Mouse (Mus musculus) forebrain, embryonic 16.5 days (tissue): Measurements from ENCODE around the gene Sfswap. TPM values are rescaled to one million over a fixed set of nuclear protein-coding genes. Genes with fewer than 3 reads are reported as not detected.
A peak's percentile ranks its signal among the peaks of the same experiment; 100 is the strongest.

Experiments
- ATAC-seq: fragments of 200-750 bp; cut with Nextera tagmentation; 2 replicates; pipeline ENCODE4 v1.8.0; 2017; ENCODE audit warnings: mild to moderate bottlenecking, moderate library complexity
- H3K27ac ChIP-seq: fragments of 300-500 bp; sonication (generic); 2 replicates; pipeline ENCODE4 v1.5.1; 2014; ENCODE audit warnings: low read length, control low read depth
- H3K27me3 ChIP-seq: fragments of 300-500 bp; sonication (generic); replicated peaks from 2 replicates; pipeline ENCODE4 v1.6.1; 2014; ENCODE audit warnings: low read length; ENCODE audit not compliant: control insufficient read depth, insufficient read depth
- H3K36me3 ChIP-seq: fragments of 300-500 bp; sonication (generic); 2 replicates; pipeline ENCODE4 v1.6.1; 2014; ENCODE audit not compliant: control insufficient read depth, insufficient read depth
- H3K4me1 ChIP-seq: fragments of 300-500 bp; sonication (generic); replicated peaks from 2 replicates; pipeline ENCODE4 v1.6.1; 2014; ENCODE audit warnings: low read length; ENCODE audit not compliant: control insufficient read depth, insufficient read depth
- H3K4me2 ChIP-seq: fragments of 300-500 bp; sonication (generic); 2 replicates; pipeline ENCODE4 v1.6.1; 2014; ENCODE audit warnings: mild to moderate bottlenecking, low read length, control low read depth
- H3K4me3 ChIP-seq: fragments of 300-500 bp; sonication (generic); replicated peaks from 2 replicates; pipeline ENCODE4 v1.5.1; 2014; ENCODE audit warnings: mild to moderate bottlenecking, low read length, control low read depth
- H3K9ac ChIP-seq: fragments of 300-500 bp; sonication (generic); replicated peaks from 2 replicates; pipeline ENCODE4 v1.6.1; 2014; ENCODE audit warnings: low read depth, low read length, control low read depth
- H3K9me3 ChIP-seq: fragments of 300-500 bp; sonication (generic); 2 replicates; pipeline ENCODE4 v1.6.1; 2016; ENCODE audit warnings: low read length; ENCODE audit not compliant: control insufficient read depth
- WGBS: fragments of 180-500 bp; shearing (Covaris S2); extraction: QIAGEN DNeasy Blood & Tissue Kit; methylation state at CpG from one replicate; pipeline ENCODE4 v1.1.7; 2014; 5-methylcytosine and 5-hydroxymethylcytosine counted together
- polyA plus RNA-seq: library from polyadenylated mRNA; unstranded; fragments of >200 nt; fragmentation: Nextera tagmentation; extraction: Ambion mirVana; gene quantifications from 2 replicates; pipeline ENCODE4 v1.2.1, GENCODE M21; 2015

Gene Sfswap
- 55.4 and 56.3 TPM in 2 replicates for polyA plus RNA-seq

DNA sequence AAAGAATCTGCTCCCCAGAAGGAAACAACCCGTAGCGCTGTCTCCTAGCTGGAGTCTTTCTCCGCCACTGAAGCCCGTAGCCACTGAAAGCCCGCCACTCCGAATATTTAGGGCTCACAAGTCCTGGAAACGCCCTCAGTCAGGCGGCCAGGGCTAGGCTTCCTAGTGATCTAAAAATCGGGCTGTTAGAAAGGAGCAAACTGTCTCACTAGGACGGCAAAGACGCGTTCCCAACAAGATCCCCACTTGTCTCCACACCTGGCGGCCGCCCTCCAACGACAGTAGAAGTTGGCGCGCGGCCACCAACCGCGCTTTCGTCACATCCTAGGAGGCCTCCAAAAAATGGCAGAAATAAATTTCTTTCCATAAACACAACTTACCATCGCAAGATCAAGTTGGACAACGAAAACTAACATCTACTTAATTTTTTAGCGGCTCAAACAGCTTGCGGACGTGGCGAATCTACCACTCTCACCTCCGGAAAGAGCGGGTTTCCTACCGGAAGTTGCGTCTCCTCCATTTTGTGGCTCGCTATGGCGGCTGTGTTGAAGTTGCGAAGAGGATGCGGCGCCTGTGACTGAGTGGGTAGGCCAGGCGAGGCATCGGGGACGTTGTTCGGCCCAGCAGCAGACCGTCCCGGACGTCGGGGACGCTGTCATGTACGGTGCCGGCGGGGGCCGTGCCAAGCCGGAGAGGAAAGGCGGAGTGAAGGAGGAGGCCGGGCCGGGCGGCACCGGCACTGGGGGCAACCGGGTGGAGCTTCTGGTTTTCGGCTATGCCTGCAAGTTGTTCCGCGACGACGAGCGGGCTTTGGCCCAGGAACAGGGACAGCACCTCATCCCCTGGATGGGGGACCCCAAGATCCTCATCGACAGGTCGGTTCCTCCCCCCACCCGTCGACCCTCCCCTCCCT, at the start of gene Sfswap:
Gene Sfswap (plus strand): TSS at position 500 of the 913 bp plus-strand sequence.
- Histone ChIP-seq H3K36me3 (peaks cover 7% of the 10 kb centered on the region; the same call in 1 of the 2 replicates), H3K4me3 (peak within 1 kb of the TSS; percentile 100), H3K9ac (peak within 1 kb of the TSS; percentile 90), H3K27me3 (no peaks in the 10 kb centered on the region), H3K4me1 (peaks cover 20% of the 10 kb centered on the region), H3K9me3 (no peaks in the 10 kb centered on the region), H3K27ac (peak within 1 kb of the TSS; percentile 85), H3K4me2 (peak within 1 kb of the TSS; percentile 99)
- under 1% methylated on average over 66 of the region's 66 CpGs for WGBS
- ATAC-seq: peak; percentile 77

DNA sequence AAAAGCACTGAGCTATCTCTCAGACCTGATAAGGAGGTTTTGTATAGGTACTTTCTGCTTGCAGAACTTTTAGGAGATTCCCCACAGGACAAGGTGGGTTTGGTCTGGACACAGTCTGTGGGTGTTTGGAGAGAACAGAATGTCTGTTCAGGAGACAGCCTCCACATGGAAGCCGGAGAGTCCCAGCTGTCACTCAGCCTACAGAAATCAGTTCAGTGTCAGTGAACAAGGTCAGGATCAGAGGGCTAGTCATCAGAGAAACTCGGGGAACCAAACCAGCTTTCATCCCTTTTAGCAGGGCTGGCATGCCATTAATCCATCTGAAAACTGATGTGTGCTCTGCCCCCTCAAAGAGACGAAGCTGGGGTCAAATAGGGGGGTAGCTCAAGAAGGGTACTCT, 48.5 kb upstream of the Sfswap start:
- H3K36me3 ChIP-seq: no peaks in the 10 kb centered on the region
- no peak overlapping the region for H3K4me2 ChIP-seq
- H3K27ac ChIP-seq: no peak overlapping the region
- WGBS: 43% methylated on average over 3 of the region's 3 CpGs
- no peaks in the 10 kb centered on the region for H3K9me3 ChIP-seq
- H3K4me1 ChIP-seq: peaks cover 16% of the 10 kb centered on the region
- H3K27me3 ChIP-seq: no peaks in the 10 kb centered on the region
- no peak overlapping the region for H3K9ac ChIP-seq
- H3K4me3 ChIP-seq: no peak overlapping the region
- ATAC-seq: no peak

- peak; percentile 80 for ATAC-seq
- Histone ChIP-seq H3K27me3 (no peaks in the 10 kb centered on the region), H3K4me1 (peaks cover 15% of the 10 kb centered on the region), H3K36me3 (no peaks in the 10 kb centered on the region), H3K9me3 (no peaks in the 10 kb centered on the region), H3K9ac (no peak overlapping the region; the same call in 1 of the 2 replicates), H3K27ac (peak overlapping the region; percentile 80), H3K4me3 (no peak overlapping the region), H3K4me2 (peak overlapping the region; percentile 30)
- 9% methylated on average over 13 of the region's 13 CpGs for WGBS
Observed at GRCm38 (mm10) chr5:129454802-129455528, 46.1 kb upstream of the Sfswap start.

GRCm38 (mm10) chr5:129455529-129455896, 45.5 kb upstream of the Sfswap start:
- no peaks in the 10 kb centered on the region for H3K36me3 ChIP-seq
- peak overlapping the region; percentile 30 for H3K4me2 ChIP-seq

GRCm38 (mm10) chr5:129456579-129457140, 44.4 kb upstream of the Sfswap start:
- Histone ChIP-seq H3K27me3 (no peaks in the 10 kb centered on the region), H3K36me3 (no peaks in the 10 kb centered on the region), H3K27ac (no peak overlapping the region), H3K4me3 (no peak overlapping the region), H3K4me2 (no peak overlapping the region), H3K4me1 (peaks cover 12% of the 10 kb centered on the region), H3K9ac (no peak overlapping the region), H3K9me3 (no peaks in the 10 kb centered on the region)
- 43% methylated on average over 9 of the region's 9 CpGs for WGBS
- ATAC-seq: no peak

More at GRCm38 (mm10) chr5:129455529-129455896, 45.5 kb upstream of the Sfswap start:
- 13% methylated on average over 2 of the region's 2 CpGs for WGBS
- no peaks in the 10 kb centered on the region for H3K27me3 ChIP-seq
- no peak overlapping the region for H3K4me3 ChIP-seq
- H3K9me3 ChIP-seq: no peaks in the 10 kb centered on the region
- no peak overlapping the region for H3K9ac ChIP-seq
- peak; percentile 31; the same call in 1 of the 2 replicates for ATAC-seq
- peaks cover 12% of the 10 kb centered on the region for H3K4me1 ChIP-seq
- peak overlapping the region; percentile 80 for H3K27ac ChIP-seq

DNA sequence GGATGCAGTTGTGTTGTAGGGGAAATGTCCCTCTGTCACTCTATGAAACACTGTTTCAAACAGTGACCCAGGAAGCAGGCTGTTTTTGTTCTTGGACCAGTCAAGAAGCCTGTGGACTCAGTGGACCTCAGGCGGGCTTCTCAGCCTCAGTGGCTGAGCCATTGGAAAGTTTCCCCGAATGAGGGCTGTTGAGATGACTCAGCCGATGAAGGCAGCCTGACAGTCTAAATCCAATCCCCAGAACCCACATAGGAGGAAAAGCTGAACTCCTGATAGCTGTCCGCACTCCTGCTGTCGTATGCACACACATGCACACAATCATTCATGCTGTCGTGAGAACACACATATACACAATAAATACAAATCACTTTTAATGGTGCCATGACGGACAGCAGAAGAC, 42.9 kb upstream of the Sfswap start:
- H3K27ac ChIP-seq: no peak overlapping the region
- no peak overlapping the region for H3K9ac ChIP-seq
- no peak overlapping the region for H3K4me3 ChIP-seq
- no peaks in the 10 kb centered on the region for H3K36me3 ChIP-seq
- H3K27me3 ChIP-seq: no peaks in the 10 kb centered on the region
- ATAC-seq: no peak
- H3K4me2 ChIP-seq: no peak overlapping the region
- H3K9me3 ChIP-seq: no peaks in the 10 kb centered on the region
- 63% methylated on average over 7 of the region's 7 CpGs for WGBS
- H3K4me1 ChIP-seq: peaks cover 12% of the 10 kb centered on the region

GRCm38 (mm10) chr5:129458541-129458940, 42.5 kb upstream of the Sfswap start:
- Histone ChIP-seq H3K4me2 (no peak overlapping the region), H3K27ac (no peak overlapping the region), H3K4me3 (no peak overlapping the region), H3K36me3 (no peaks in the 10 kb centered on the region), H3K9ac (no peak overlapping the region), H3K9me3 (no peaks in the 10 kb centered on the region), H3K27me3 (no peaks in the 10 kb centered on the region), H3K4me1 (peaks cover 12% of the 10 kb centered on the region)
- no peak for ATAC-seq
- WGBS: 65% methylated on average over 3 of the region's 3 CpGs

DNA sequence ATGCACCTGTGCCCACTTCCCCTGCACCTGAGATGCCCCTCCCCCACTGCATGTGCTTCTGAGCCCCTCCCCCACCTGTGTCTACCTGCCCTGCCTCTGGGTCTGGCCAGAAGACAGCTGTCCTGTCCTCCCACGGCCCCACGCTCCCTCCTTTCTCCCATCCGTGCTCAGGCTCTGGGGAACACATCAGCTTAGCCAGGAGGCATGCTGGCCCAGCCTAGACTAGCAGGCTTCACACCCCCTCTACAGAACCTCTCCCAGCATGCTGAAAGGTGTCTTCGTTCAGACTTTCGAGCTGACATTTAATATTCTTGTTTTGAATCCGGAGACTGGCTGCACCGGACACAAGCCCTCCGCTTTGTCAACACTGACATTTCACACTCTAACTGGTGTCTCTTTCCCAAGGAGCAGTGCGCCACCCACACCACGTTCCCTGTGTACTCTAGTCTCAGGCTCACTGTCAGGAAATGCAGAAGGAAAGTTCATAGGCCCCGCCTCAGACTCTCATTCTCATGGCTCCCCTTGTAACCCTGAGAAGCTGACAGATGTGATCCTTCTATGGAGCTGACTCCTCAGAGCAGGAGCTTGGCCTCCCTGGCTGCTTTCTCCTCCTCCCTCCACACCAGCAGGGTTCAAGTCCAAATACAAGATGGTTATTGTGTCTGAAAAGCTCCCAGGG, 40.1 kb upstream of the Sfswap start:
- no peak overlapping the region for H3K27ac ChIP-seq
- no peak overlapping the region for H3K4me2 ChIP-seq
- ATAC-seq: no peak
- no peak overlapping the region for H3K9ac ChIP-seq
- no peaks in the 10 kb centered on the region for H3K4me1 ChIP-seq
- no peak overlapping the region for H3K4me3 ChIP-seq
- H3K36me3 ChIP-seq: no peaks in the 10 kb centered on the region
- no peaks in the 10 kb centered on the region for H3K9me3 ChIP-seq
- 78% methylated on average over 11 of the region's 11 CpGs for WGBS
- H3K27me3 ChIP-seq: no peaks in the 10 kb centered on the region
